Mouse (Mus musculus) mature B cell (primary cell): ENCODE data around the gene Ppp4r4.
"Not testable (repeated sequence)": the region's sequence is repeated elsewhere in the genome, so short reads cannot be mapped to it uniquely, and the experiment has no call there.

Experiments used
- in situ Hi-C: fragments of 300-500 bp; cut with MboI; formaldehyde crosslinking; loops from 2 replicates; pipeline ENCODE4 v1.14.3; 2019

Gene Ppp4r4

GRCm38 (mm10) chr12:103634430-103634829 lies 102.3 kb downstream of the Ppp4r4 start:
- in situ Hi-C loops: no loop called here

GRCm38 (mm10) chr12:103635846-103636245 lies 103.8 kb downstream of the Ppp4r4 start:
- in situ Hi-C loops: no loop called here

DNA sequence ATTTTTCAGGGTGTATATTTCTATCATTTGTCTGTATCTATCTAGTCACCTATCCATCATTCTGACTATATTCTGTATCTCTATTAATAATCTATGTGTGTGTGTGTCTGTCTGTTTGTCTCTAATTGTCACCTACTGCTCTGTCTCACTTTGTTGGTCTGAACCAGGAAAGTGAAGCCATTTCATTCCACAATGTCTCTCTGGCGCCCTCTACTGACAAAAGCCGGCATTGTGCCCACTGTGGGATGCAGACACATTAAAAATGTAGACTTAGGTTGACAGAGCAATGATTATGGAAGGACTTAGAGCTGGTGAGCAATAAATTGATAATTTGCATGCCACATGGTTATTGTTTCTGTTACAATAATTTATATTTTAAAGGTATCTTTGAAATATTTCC lies 111.3 kb downstream of the Ppp4r4 start:
- in situ Hi-C loops: no loop called here

GRCm38 (mm10) chr12:103643818-103644217 lies 111.7 kb downstream of the Ppp4r4 start:
- in situ Hi-C loops: no loop called here

GRCm38 (mm10) chr12:103644601-103645000 lies 112.5 kb downstream of the Ppp4r4 start:
- in situ Hi-C loops: no loop called here

GRCm38 (mm10) chr12:103646314-103646713 lies 114.2 kb downstream of the Ppp4r4 start:
- in situ Hi-C loops: no loop called here

- in situ Hi-C loops: no loop called here
These were observed 121.8 kb downstream of the Ppp4r4 start for GRCm38 (mm10) chr12:103653836-103654235.

DNA sequence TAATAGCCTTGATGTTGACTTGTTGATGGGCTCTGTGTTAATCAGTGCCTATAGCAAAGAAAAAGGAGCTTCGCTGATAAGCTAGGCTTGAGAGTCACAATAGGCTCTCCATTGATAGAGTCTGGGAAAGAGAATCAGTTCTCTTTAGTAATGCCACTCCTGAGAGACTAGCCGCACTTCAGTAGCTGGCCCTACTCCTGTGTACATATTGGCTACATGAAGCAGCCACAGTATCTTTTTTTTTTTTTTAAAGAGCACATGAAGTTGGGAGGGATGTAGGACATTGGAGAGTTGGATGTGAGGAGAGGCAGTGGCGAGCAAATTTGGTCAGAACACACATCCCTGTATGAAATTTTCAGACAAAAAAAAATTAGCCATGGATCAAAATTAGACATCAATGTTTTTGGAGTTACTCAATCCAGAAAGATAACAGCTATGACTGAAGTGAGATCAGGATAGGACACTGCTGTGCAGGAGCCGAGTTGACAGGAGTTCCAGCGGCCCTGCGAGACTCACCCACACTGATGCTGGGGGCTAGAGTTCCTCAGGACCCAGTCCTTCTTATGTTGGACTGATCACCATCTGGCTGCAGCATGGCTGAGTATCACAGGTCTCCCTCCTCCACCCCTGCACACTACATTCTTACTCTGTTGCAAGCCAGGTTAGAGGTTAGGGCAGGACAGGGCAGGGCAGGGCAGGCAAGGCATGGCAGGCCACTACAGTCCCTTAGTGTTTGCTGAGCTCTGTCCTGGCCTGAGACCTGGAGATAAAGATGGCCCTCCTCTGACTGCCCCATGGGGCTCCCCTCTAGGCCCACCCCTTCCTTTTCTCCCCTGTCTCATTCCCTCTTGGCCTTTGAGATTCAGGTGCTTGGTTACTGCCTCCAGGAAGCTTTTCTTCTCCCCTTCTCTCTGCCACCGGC lies 123.3 kb downstream of the Ppp4r4 start:
- in situ Hi-C loops: no loop called here

GRCm38 (mm10) chr12:103656848-103657626 lies 125.0 kb downstream of the Ppp4r4 start, which contains the start of gene Serpina6:
Serpina6 (minus strand) TSS chr12:103657212.
- in situ Hi-C loops: no loop called here

GRCm38 (mm10) chr12:103657991-103658390 lies 125.9 kb downstream of the Ppp4r4 start:
- in situ Hi-C loops: no loop called here

- in situ Hi-C loops: no loop called here
These were observed 127.1 kb downstream of the Ppp4r4 start for GRCm38 (mm10) chr12:103659171-103659570.

GRCm38 (mm10) chr12:103660076-103660475 lies 128.0 kb downstream of the Ppp4r4 start:
- in situ Hi-C loops: no loop called here

DNA sequence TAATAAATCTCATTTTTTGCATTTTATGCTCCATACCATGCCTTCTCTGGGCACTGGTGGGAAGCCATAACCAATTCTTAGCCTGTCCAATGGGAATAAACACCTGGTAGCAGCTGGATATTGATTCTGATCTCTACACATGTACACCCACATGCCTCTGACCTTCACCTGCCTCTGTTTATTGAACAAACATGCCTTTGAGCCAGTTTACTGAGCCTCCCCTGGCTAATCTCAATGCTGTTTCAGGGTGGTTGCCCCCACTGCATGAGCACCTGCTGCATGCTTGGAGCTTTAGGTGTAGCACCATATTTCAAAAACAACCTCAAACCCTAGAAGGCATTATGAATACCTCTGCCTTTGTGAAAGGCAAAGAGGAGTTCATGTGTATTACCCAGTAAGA lies 130.0 kb downstream of the Ppp4r4 start:
- in situ Hi-C loops: not testable (repeated sequence)
